Mouse (Mus musculus) embryonic facial prominence, embryonic 15.5 days (tissue): Measurements from ENCODE around the gene Nckap5. TPM values are rescaled to one million over a fixed set of nuclear protein-coding genes. Genes with fewer than 3 reads are reported as not detected.
A peak's percentile ranks its signal among the peaks of the same experiment; 100 is the strongest.

Experiments
- ATAC-seq: fragments of 200-750 bp; cut with Nextera tagmentation; 2 replicates; pipeline ENCODE4 v1.8.0; 2017; ENCODE audit warnings: low read depth, moderate TSS enrichment; ENCODE audit not compliant: insufficient number of reproducible peaks, low FRiP score, low TSS enrichment
- H3K27ac ChIP-seq: fragments of 300-500 bp; sonication (generic); replicated peaks from 2 replicates; pipeline ENCODE4 v1.5.1; 2015; ENCODE audit warnings: mild to moderate bottlenecking, inconsistent platforms
- H3K27me3 ChIP-seq: fragments of 300-500 bp; sonication (generic); 2 replicates; pipeline ENCODE4 v1.6.1; 2015; ENCODE audit warnings: inconsistent platforms
- H3K36me3 ChIP-seq: fragments of 300-500 bp; sonication (generic); 2 replicates; pipeline ENCODE4 v1.6.1; 2015; ENCODE audit warnings: mild to moderate bottlenecking, inconsistent platforms
- H3K4me1 ChIP-seq: fragments of 300-500 bp; sonication (generic); 2 replicates; pipeline ENCODE4 v1.6.1; 2015; ENCODE audit warnings: inconsistent platforms
- H3K4me2 ChIP-seq: fragments of 300-500 bp; sonication (generic); replicated peaks from 2 replicates; pipeline ENCODE4 v1.6.1; 2015; ENCODE audit warnings: mild to moderate bottlenecking, inconsistent platforms
- H3K4me3 ChIP-seq: fragments of 300-500 bp; sonication (generic); replicated peaks from 2 replicates; pipeline ENCODE4 v1.5.1; 2015; ENCODE audit warnings: mild to moderate bottlenecking, inconsistent platforms
- H3K9ac ChIP-seq: fragments of 300-500 bp; sonication (generic); 2 replicates; pipeline ENCODE4 v1.6.1; 2015; ENCODE audit warnings: inconsistent platforms
- H3K9me3 ChIP-seq: fragments of 300-500 bp; sonication (generic); replicated peaks from 2 replicates; pipeline ENCODE4 v1.6.1; 2016; ENCODE audit warnings: inconsistent platforms
- WGBS: fragments of 180-500 bp; shearing (Covaris S2); methylation state at CpG from one replicate; pipeline ENCODE4 v1.1.7; 2015; 5-methylcytosine and 5-hydroxymethylcytosine counted together
- polyA plus RNA-seq: library from polyadenylated mRNA; unstranded; fragments of >200 nt; fragmentation: Nextera tagmentation; extraction: Ambion mirVana; gene quantifications from 2 replicates; pipeline ENCODE4 v1.2.1, GENCODE M21; 2015

Gene Nckap5
- 7.5 and 9.8 TPM in 2 replicates for polyA plus RNA-seq

- 2% methylated on average over 35 of the region's 35 CpGs for WGBS
- no peak within 1 kb of the TSS for H3K9ac ChIP-seq
- peak within 1 kb of the TSS; percentile 82 for H3K27ac ChIP-seq
These were observed at the start of gene Nckap5 for GRCm38 (mm10) chr1:126830031-126830927. TSS of gene Nckap5 (minus strand) at chr1:126830799.

GRCm38 (mm10) chr1:126877495-126877894, 46.9 kb upstream of the Nckap5 start:
- no peaks in the 10 kb centered on the region for H3K9me3 ChIP-seq
- H3K4me2 ChIP-seq: no peak overlapping the region
- H3K4me3 ChIP-seq: no peak overlapping the region
- no peak for ATAC-seq
- no peak overlapping the region for H3K27ac ChIP-seq
- no peaks in the 10 kb centered on the region for H3K27me3 ChIP-seq
- H3K4me1 ChIP-seq: no peaks in the 10 kb centered on the region
- no peaks in the 10 kb centered on the region for H3K36me3 ChIP-seq
- H3K9ac ChIP-seq: no peak overlapping the region
- WGBS: 89% methylated on average over 2 of the region's 2 CpGs

More at GRCm38 (mm10) chr1:126830031-126830927, at the start of gene Nckap5:
- Histone ChIP-seq H3K9me3 (no peaks in the 10 kb centered on the region), H3K36me3 (no peaks in the 10 kb centered on the region), H3K4me2 (peak within 1 kb of the TSS; percentile 67), H3K27me3 (peaks cover 5% of the 10 kb centered on the region; the same call in 1 of the 2 replicates), H3K4me3 (peak within 1 kb of the TSS; percentile 37), H3K4me1 (peaks cover 18% of the 10 kb centered on the region)
- peak; percentile 71 for ATAC-seq

- WGBS: 83% methylated on average over 9 of the region's 9 CpGs
- Histone ChIP-seq H3K27me3 (no peaks in the 10 kb centered on the region), H3K27ac (no peak overlapping the region), H3K9ac (no peak overlapping the region), H3K9me3 (no peaks in the 10 kb centered on the region), H3K4me2 (no peak overlapping the region), H3K36me3 (no peaks in the 10 kb centered on the region), H3K4me1 (peaks cover 5% of the 10 kb centered on the region; the same call in 1 of the 2 replicates), H3K4me3 (no peak overlapping the region)
- no peak for ATAC-seq
These were observed 37.8 kb upstream of the Nckap5 start for GRCm38 (mm10) chr1:126868372-126868771.

- H3K4me3 ChIP-seq: no peak overlapping the region
- WGBS: 83% methylated on average over 5 of the region's 5 CpGs
- no peak overlapping the region for H3K4me2 ChIP-seq
- no peak overlapping the region for H3K27ac ChIP-seq
- no peak for ATAC-seq
- no peak overlapping the region for H3K9ac ChIP-seq
- H3K9me3 ChIP-seq: no peaks in the 10 kb centered on the region
- peaks cover 5% of the 10 kb centered on the region; the same call in 1 of the 2 replicates for H3K4me1 ChIP-seq
- H3K27me3 ChIP-seq: no peaks in the 10 kb centered on the region
- no peaks in the 10 kb centered on the region for H3K36me3 ChIP-seq
These were observed 37.3 kb upstream of the Nckap5 start for GRCm38 (mm10) chr1:126867912-126868311.

GRCm38 (mm10) chr1:126865591-126866086, 35.0 kb upstream of the Nckap5 start:
- Histone ChIP-seq H3K9me3 (no peaks in the 10 kb centered on the region), H3K4me3 (no peak overlapping the region), H3K4me1 (peaks cover 5% of the 10 kb centered on the region; the same call in 1 of the 2 replicates), H3K9ac (no peak overlapping the region), H3K27ac (no peak overlapping the region), H3K4me2 (no peak overlapping the region), H3K36me3 (no peaks in the 10 kb centered on the region), H3K27me3 (no peaks in the 10 kb centered on the region)
- no peak for ATAC-seq
- 17% methylated on average over 7 of the region's 7 CpGs for WGBS

- H3K9ac ChIP-seq: no peak overlapping the region
- H3K4me1 ChIP-seq: peaks cover 5% of the 10 kb centered on the region; the same call in 1 of the 2 replicates
- WGBS: 78% methylated on average over 3 of the region's 3 CpGs
- no peaks in the 10 kb centered on the region for H3K9me3 ChIP-seq
- H3K4me2 ChIP-seq: no peak overlapping the region
- H3K36me3 ChIP-seq: no peaks in the 10 kb centered on the region
- no peak overlapping the region for H3K27ac ChIP-seq
- no peak for ATAC-seq
- H3K27me3 ChIP-seq: no peaks in the 10 kb centered on the region
- H3K4me3 ChIP-seq: no peak overlapping the region
These were observed 31.2 kb upstream of the Nckap5 start for GRCm38 (mm10) chr1:126861816-126862215.

- no peak for ATAC-seq
These were observed 29.9 kb upstream of the Nckap5 start for GRCm38 (mm10) chr1:126860537-126860936.

GRCm38 (mm10) chr1:126849481-126849880, 18.9 kb upstream of the Nckap5 start:
- H3K4me2 ChIP-seq: no peak overlapping the region
- H3K27ac ChIP-seq: no peak overlapping the region
- H3K36me3 ChIP-seq: no peaks in the 10 kb centered on the region
- ATAC-seq: no peak
- no peak overlapping the region for H3K9ac ChIP-seq
- WGBS: 49% methylated on average over 6 of the region's 6 CpGs
- H3K9me3 ChIP-seq: no peaks in the 10 kb centered on the region
- no peaks in the 10 kb centered on the region for H3K27me3 ChIP-seq
- no peaks in the 10 kb centered on the region for H3K4me1 ChIP-seq
- no peak overlapping the region for H3K4me3 ChIP-seq

More at GRCm38 (mm10) chr1:126860537-126860936, 29.9 kb upstream of the Nckap5 start:
- peaks cover 2% of the 10 kb centered on the region; the same call in 1 of the 2 replicates for H3K4me1 ChIP-seq
- H3K4me3 ChIP-seq: no peak overlapping the region
- H3K9me3 ChIP-seq: no peaks in the 10 kb centered on the region
- no peaks in the 10 kb centered on the region for H3K27me3 ChIP-seq
- no peak overlapping the region for H3K27ac ChIP-seq
- WGBS: 93% methylated on average over 4 of the region's 4 CpGs
- H3K36me3 ChIP-seq: no peaks in the 10 kb centered on the region
- H3K4me2 ChIP-seq: no peak overlapping the region
- H3K9ac ChIP-seq: no peak overlapping the region

- Histone ChIP-seq H3K4me1 (no peaks in the 10 kb centered on the region), H3K27ac (no peak overlapping the region)
- ATAC-seq: no peak
These were observed 15.7 kb upstream of the Nckap5 start for GRCm38 (mm10) chr1:126846317-126846716.

GRCm38 (mm10) chr1:126832885-126833284, 2.3 kb upstream of the Nckap5 start:
- Histone ChIP-seq H3K4me2 (no peak overlapping the region), H3K4me3 (no peak overlapping the region), H3K9ac (no peak overlapping the region), H3K4me1 (peaks cover 18% of the 10 kb centered on the region), H3K27me3 (peaks cover 5% of the 10 kb centered on the region; the same call in 1 of the 2 replicates), H3K27ac (no peak overlapping the region), H3K9me3 (no peaks in the 10 kb centered on the region), H3K36me3 (no peaks in the 10 kb centered on the region)
- no peak for ATAC-seq
- WGBS: 74% methylated on average over 1 of the region's 1 CpGs

More at GRCm38 (mm10) chr1:126846317-126846716, 15.7 kb upstream of the Nckap5 start:
- 54% methylated on average over 4 of the region's 4 CpGs for WGBS
- H3K9me3 ChIP-seq: no peaks in the 10 kb centered on the region
- H3K4me2 ChIP-seq: no peak overlapping the region
- no peak overlapping the region for H3K9ac ChIP-seq
- H3K27me3 ChIP-seq: no peaks in the 10 kb centered on the region
- no peak overlapping the region for H3K4me3 ChIP-seq
- no peaks in the 10 kb centered on the region for H3K36me3 ChIP-seq

GRCm38 (mm10) chr1:126829031-126829430, 1.6 kb downstream of the Nckap5 start:
- ATAC-seq: no peak
- Histone ChIP-seq H3K27ac (no peak overlapping the region), H3K9ac (no peak overlapping the region), H3K9me3 (no peaks in the 10 kb centered on the region), H3K4me1 (peaks cover 18% of the 10 kb centered on the region), H3K4me3 (peak overlapping the region; percentile 22), H3K36me3 (no peaks in the 10 kb centered on the region), H3K4me2 (peak overlapping the region; percentile 36), H3K27me3 (peaks cover 5% of the 10 kb centered on the region; the same call in 1 of the 2 replicates)
- WGBS: 55% methylated on average over 9 of the region's 9 CpGs
